Mouse (Mus musculus): ENCODE measurements at regions not wholly inside any gene's neighbourhood (a gene's known extent, or its start where the extent isn't known, plus 50 kb on each side); places are given as distances from the start of the nearest gene placed in this dataset.

- H3K27ac ChIP-seq (replicated peaks; ENCODE audit: insufficient read depth, low read depth, low read length), result no peak overlapping the region
- no peak for TF ChIP-seq CTCF (IDR thresholded peaks at IDR 0.05; ENCODE audit: low read depth, low read length)
- TF ChIP-seq POLR2A (IDR thresholded peaks at IDR 0.05; ENCODE audit: extremely low read depth, insufficient read depth, low read length), result no peak
- no peaks in the 10 kb centered on the region for H3K79me2 ChIP-seq (ENCODE audit: control insufficient read depth, insufficient read depth, low read length)
- no peaks in the 10 kb centered on the region for H3K27me3 ChIP-seq (ENCODE audit: control insufficient read depth, insufficient read depth, low read length)
- H3K4me3 ChIP-seq (ENCODE audit: insufficient read depth, low read depth, low read length), result no peak overlapping the region
- WGBS, result 67% methylated on average over 8 of the region's 8 CpGs
- H3K9ac ChIP-seq (ENCODE audit: low read depth, low read length), result no peak overlapping the region
- peak; percentile 35 for DNase-seq (ENCODE audit: extremely low read depth, low read depth, low spot score)
- H3K4me1 ChIP-seq (ENCODE audit: control insufficient read depth, insufficient read depth, low read length), result no peaks in the 10 kb centered on the region; the same call in 1 of the 2 replicates
- H3K36me3 ChIP-seq (ENCODE audit: control insufficient read depth, insufficient read depth, low read length), result no peaks in the 10 kb centered on the region
These were observed 141.3 kb downstream of the Tmem26 start for GRCm38 (mm10) chr10:68864606-68865378.

GRCm38 (mm10) chr10:68865776-68866175 lies 142.3 kb downstream of the Tmem26 start:
- 82% methylated on average over 5 of the region's 5 CpGs for WGBS
- H3K4me3 ChIP-seq (ENCODE audit: insufficient read depth, low read depth, low read length), result no peak overlapping the region
- TF ChIP-seq POLR2A (IDR thresholded peaks at IDR 0.05; ENCODE audit: extremely low read depth, insufficient read depth, low read length) (no peak), CTCF (IDR thresholded peaks at IDR 0.05; ENCODE audit: low read depth, low read length) (no peak)
- H3K27ac ChIP-seq (replicated peaks; ENCODE audit: insufficient read depth, low read depth, low read length), result no peak overlapping the region
- H3K9ac ChIP-seq (ENCODE audit: low read depth, low read length), result no peak overlapping the region
- DNase-seq (ENCODE audit: extremely low read depth, low read depth, low spot score), result no peak
- no peaks in the 10 kb centered on the region for H3K36me3 ChIP-seq (ENCODE audit: control insufficient read depth, insufficient read depth, low read length)
- no peaks in the 10 kb centered on the region; the same call in 1 of the 2 replicates for H3K4me1 ChIP-seq (ENCODE audit: control insufficient read depth, insufficient read depth, low read length)
- no peaks in the 10 kb centered on the region for H3K79me2 ChIP-seq (ENCODE audit: control insufficient read depth, insufficient read depth, low read length)
- no peaks in the 10 kb centered on the region for H3K27me3 ChIP-seq (ENCODE audit: control insufficient read depth, insufficient read depth, low read length)

- TF ChIP-seq POLR2A (IDR thresholded peaks at IDR 0.05; ENCODE audit: extremely low read depth, insufficient read depth, low read length) (no peak), CTCF (IDR thresholded peaks at IDR 0.05; ENCODE audit: low read depth, low read length) (no peak)
- WGBS, result 100% methylated on average over 1 of the region's 1 CpGs
- H3K9ac ChIP-seq (ENCODE audit: low read depth, low read length), result no peak overlapping the region
- no peaks in the 10 kb centered on the region for H3K79me2 ChIP-seq (ENCODE audit: control insufficient read depth, insufficient read depth, low read length)
- no peaks in the 10 kb centered on the region for H3K27me3 ChIP-seq (ENCODE audit: control insufficient read depth, insufficient read depth, low read length)
- H3K4me1 ChIP-seq (ENCODE audit: control insufficient read depth, insufficient read depth, low read length), result peaks cover 2% of the 10 kb centered on the region
- no peak overlapping the region for H3K27ac ChIP-seq (replicated peaks; ENCODE audit: insufficient read depth, low read depth, low read length)
- no peaks in the 10 kb centered on the region for H3K36me3 ChIP-seq (ENCODE audit: control insufficient read depth, insufficient read depth, low read length)
- DNase-seq (ENCODE audit: extremely low read depth, low read depth, low spot score), result no peak
- H3K4me3 ChIP-seq (ENCODE audit: insufficient read depth, low read depth, low read length), result no peak overlapping the region
These were observed 143.9 kb downstream of the Tmem26 start for GRCm38 (mm10) chr10:68867361-68867760.

- Histone ChIP-seq H3K9ac (ENCODE audit: low read depth, low read length) (0 out of 2 replicates have a peak overlapping the region, but pooled peaks have one; percentile 56), H3K4me1 (ENCODE audit: control insufficient read depth, insufficient read depth, low read length) (peaks cover 2% of the 10 kb centered on the region), H3K79me2 (ENCODE audit: control insufficient read depth, insufficient read depth, low read length) (no peaks in the 10 kb centered on the region), H3K27me3 (ENCODE audit: control insufficient read depth, insufficient read depth, low read length) (no peaks in the 10 kb centered on the region), H3K4me3 (ENCODE audit: insufficient read depth, low read depth, low read length) (no peak overlapping the region), H3K36me3 (ENCODE audit: control insufficient read depth, insufficient read depth, low read length) (no peaks in the 10 kb centered on the region), H3K27ac (replicated peaks; ENCODE audit: insufficient read depth, low read depth, low read length) (peak overlapping the region; percentile 71)
- 5% methylated on average over 4 of the region's 4 CpGs for WGBS
- TF ChIP-seq POLR2A (IDR thresholded peaks at IDR 0.05; ENCODE audit: extremely low read depth, insufficient read depth, low read length), result no peak
- no peak for TF ChIP-seq CTCF (IDR thresholded peaks at IDR 0.05; ENCODE audit: low read depth, low read length)
- DNase-seq (ENCODE audit: extremely low read depth, low read depth, low spot score), result peak; percentile 79
These were observed 148.7 kb downstream of the Tmem26 start for GRCm38 (mm10) chr10:68872102-68872501.

GRCm38 (mm10) chr10:68875641-68876040 lies 152.2 kb downstream of the Tmem26 start:
- Histone ChIP-seq H3K27ac (replicated peaks; ENCODE audit: insufficient read depth, low read depth, low read length) (no peak overlapping the region), H3K9ac (ENCODE audit: low read depth, low read length) (no peak overlapping the region), H3K4me1 (ENCODE audit: control insufficient read depth, insufficient read depth, low read length) (peaks cover 2% of the 10 kb centered on the region), H3K4me3 (ENCODE audit: insufficient read depth, low read depth, low read length) (no peak overlapping the region), H3K36me3 (ENCODE audit: control insufficient read depth, insufficient read depth, low read length) (no peaks in the 10 kb centered on the region), H3K27me3 (ENCODE audit: control insufficient read depth, insufficient read depth, low read length) (no peaks in the 10 kb centered on the region), H3K79me2 (ENCODE audit: control insufficient read depth, insufficient read depth, low read length) (no peaks in the 10 kb centered on the region)
- 53% methylated on average over 5 of the region's 5 CpGs for WGBS
- peak; percentile 19 for DNase-seq (ENCODE audit: extremely low read depth, low read depth, low spot score)
- no peak for TF ChIP-seq POLR2A (IDR thresholded peaks at IDR 0.05; ENCODE audit: extremely low read depth, insufficient read depth, low read length)
- TF ChIP-seq CTCF (IDR thresholded peaks at IDR 0.05; ENCODE audit: low read depth, low read length), result no peak

All from liver, adult 2 months (tissue).